Mouse (Mus musculus) heart, adult 2 months (tissue): ENCODE measurements around the gene Plekhg6. TPM values are rescaled to one million over a fixed set of nuclear protein-coding genes. Genes with fewer than 3 reads are reported as not detected.
A peak's percentile ranks its signal among the peaks of the same experiment; 100 is the strongest.

ENCODE experiments used
- DNase-seq, 2 experiments: peaks; one replicate each; pipeline ENCODE4 v3.0.0; 2021
- H3K27ac ChIP-seq: fragments of 200-600 bp; 2 replicates; pipeline ENCODE4 v1.8.1; 2022
- H3K27me3 ChIP-seq: fragments of 200-500 bp; 2 replicates; pipeline ENCODE4 v1.6.1; 2012; ENCODE audit warnings: mild to moderate bottlenecking, low read length, inconsistent platforms, mixed read lengths; ENCODE audit not compliant: control insufficient read depth, insufficient read depth
- H3K36me3 ChIP-seq: fragments of 200-500 bp; 2 replicates; pipeline ENCODE4 v1.6.1; 2012; ENCODE audit warnings: low read length, inconsistent platforms; ENCODE audit not compliant: control insufficient read depth, insufficient read depth
- H3K4me1 ChIP-seq: fragments of 200-500 bp; 2 replicates; pipeline ENCODE4 v1.6.1; 2011; ENCODE audit warnings: low read length; ENCODE audit not compliant: control insufficient read depth, insufficient read depth
- H3K4me3 ChIP-seq: fragments of 200-600 bp; 2 replicates; pipeline ENCODE4 v1.8.1; 2022
- H3K79me2 ChIP-seq: fragments of 200-500 bp; replicated peaks from 2 replicates; pipeline ENCODE4 v1.6.1; 2012; ENCODE audit warnings: mild to moderate bottlenecking, inconsistent platforms, low read length, moderate library complexity, mixed read lengths; ENCODE audit not compliant: control insufficient read depth, insufficient read depth
- H3K9ac ChIP-seq: fragments of 200-500 bp; 2 replicates; pipeline ENCODE4 v1.6.1; 2012; ENCODE audit warnings: low read depth, mild to moderate bottlenecking, control low read depth, inconsistent platforms, low read length, mixed read lengths
- CTCF ChIP-seq: fragments of 200-600 bp; IDR thresholded peaks from 2 replicates; pipeline ENCODE4 v1.8.1; 2022; ENCODE audit warnings: antibody characterized with exemption, mild to moderate bottlenecking, moderate library complexity
- EP300 ChIP-seq: fragments of 200-500 bp; IDR thresholded peaks from 2 replicates; pipeline ENCODE4 v1.6.1; 2011; ENCODE audit warnings: low read depth, low read length, control low read depth; ENCODE audit not compliant: insufficient read depth
- POLR2A ChIP-seq: fragments of 200-500 bp; IDR thresholded peaks from 2 replicates; pipeline ENCODE4 v1.6.1; 2011; ENCODE audit warnings: mild to moderate bottlenecking, low read depth, low read length, control low read depth; ENCODE audit not compliant: insufficient read depth
- WGBS: fragments of 180-500 bp; shearing (Covaris S2); methylation state at CpG from one replicate; pipeline ENCODE4 v1.1.7; 2018; 5-methylcytosine and 5-hydroxymethylcytosine counted together
- intact Hi-C: fragments of 180-260 bp; cut with DNase I; formaldehyde crosslinking; loops from one replicate; pipeline ENCODE4 v1.15.1; 2025
- polyA plus RNA-seq: library from polyadenylated mRNA; depleted of rRNA; stranded (reverse); fragments of >200 nt; gene quantifications from 2 replicates; pipeline ENCODE4 v1.2.3, GENCODE M21; 2012
- total RNA-seq, 2 experiments: library from RNA; stranded (reverse); gene quantifications; 2 replicates each; pipeline ENCODE4 v1.2.3; 2021

The Plekhg6 gene
- total and polyA plus RNA-seq, 3 experiments, result 0.08 to 0.14 TPM; not detected in 1

DNA sequence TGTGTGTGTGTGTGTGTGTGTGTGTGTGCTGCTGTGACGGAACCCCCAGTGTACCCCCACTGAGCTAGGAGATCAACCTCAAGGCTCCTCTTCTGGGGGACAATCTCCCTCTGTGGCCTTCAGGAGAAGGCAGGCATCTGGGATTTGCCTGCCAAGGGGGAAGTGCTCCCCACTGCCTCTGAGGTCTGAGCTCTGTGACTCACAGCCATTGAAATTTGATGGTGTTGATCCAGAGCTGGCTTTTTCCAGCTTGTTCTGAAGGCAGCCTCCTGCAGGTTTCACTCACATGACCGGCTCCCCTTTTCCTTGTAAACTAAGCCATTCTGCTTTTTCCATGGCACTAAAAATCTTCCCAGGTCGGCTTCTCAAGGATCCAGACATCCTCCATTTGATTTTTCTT is 43.6 kb upstream of the Plekhg6 start:
- H3K27me3 ChIP-seq, result no peaks in the 10 kb centered on the region
- no peaks in the 10 kb centered on the region for H3K79me2 ChIP-seq
- H3K4me3 ChIP-seq, result no peak overlapping the region
- 55% methylated on average over 3 of the region's 3 CpGs for WGBS
- DNase-seq, result peak in 1 of 2 experiments; percentile 30
- TF ChIP-seq POLR2A, result no peak
- TF ChIP-seq CTCF, result no peak
- TF ChIP-seq EP300, result no peak
- H3K27ac ChIP-seq, result no peak overlapping the region
- H3K36me3 ChIP-seq, result no peaks in the 10 kb centered on the region
- intact Hi-C loops, result no loop called here
- no peak overlapping the region for H3K9ac ChIP-seq
- H3K4me1 ChIP-seq, result peaks cover 1% of the 10 kb centered on the region; the same call in 1 of the 2 replicates

DNA sequence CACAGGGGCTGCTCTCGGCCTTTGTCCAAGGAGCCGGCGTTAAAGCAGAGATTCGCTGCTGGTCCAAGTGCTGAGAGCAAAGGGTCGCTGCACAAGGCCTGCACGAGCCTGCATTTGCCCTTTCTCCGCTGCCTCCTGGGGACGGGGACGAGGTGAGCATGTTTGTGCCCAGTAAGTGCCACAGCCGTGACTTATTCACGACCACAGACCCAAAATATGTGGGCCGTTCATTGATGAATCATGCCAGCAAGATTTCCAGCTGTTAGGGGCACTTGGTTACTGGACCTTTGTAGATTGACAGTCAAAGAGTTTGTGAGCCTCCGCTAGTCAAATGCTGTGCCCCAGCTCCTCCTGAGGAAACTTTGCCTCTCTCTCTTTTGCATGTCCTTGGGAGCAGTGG is 42.9 kb upstream of the Plekhg6 start:
- no peak for TF ChIP-seq CTCF
- no peak for TF ChIP-seq POLR2A
- no peak for TF ChIP-seq EP300
- WGBS, result 78% methylated on average over 13 of the region's 13 CpGs

DNA sequence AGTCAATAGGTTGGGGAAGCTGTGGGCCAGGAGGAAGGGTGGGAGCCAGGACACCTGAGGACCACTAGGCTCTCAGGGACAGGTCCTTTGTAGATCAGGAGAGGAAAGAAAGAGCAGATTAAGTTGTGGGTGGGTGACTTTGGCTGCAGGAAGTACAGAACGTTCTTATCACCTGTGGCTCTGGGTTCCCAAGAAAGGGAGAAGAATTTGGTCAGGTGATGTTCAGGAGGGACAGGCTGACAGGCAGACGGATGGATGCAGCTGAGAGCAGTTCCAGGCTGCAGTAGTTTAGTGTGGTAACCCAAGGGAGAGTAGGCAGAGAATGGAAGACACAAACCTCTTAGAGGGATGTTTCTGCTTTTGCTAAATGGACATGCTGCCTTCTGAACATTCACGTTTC is 42.5 kb upstream of the Plekhg6 start:
- Histone ChIP-seq H3K9ac (no peak overlapping the region), H3K79me2 (no peaks in the 10 kb centered on the region), H3K4me3 (no peak overlapping the region), H3K4me1 (peaks cover 1% of the 10 kb centered on the region; the same call in 1 of the 2 replicates), H3K27ac (no peak overlapping the region), H3K36me3 (no peaks in the 10 kb centered on the region), H3K27me3 (no peaks in the 10 kb centered on the region)
- no peak for TF ChIP-seq EP300
- no peak for TF ChIP-seq CTCF
- no peak for TF ChIP-seq POLR2A
- 61% methylated on average over 3 of the region's 3 CpGs for WGBS
- no peak for DNase-seq
- intact Hi-C loops, result no loop called here

More for the DNA sequence above, 42.9 kb upstream of the Plekhg6 start:
- Histone ChIP-seq H3K79me2 (no peaks in the 10 kb centered on the region), H3K36me3 (no peaks in the 10 kb centered on the region), H3K27ac (no peak overlapping the region), H3K4me3 (no peak overlapping the region), H3K4me1 (peaks cover 1% of the 10 kb centered on the region; the same call in 1 of the 2 replicates), H3K27me3 (no peaks in the 10 kb centered on the region), H3K9ac (no peak overlapping the region)
- no peak for DNase-seq
- intact Hi-C loops, result no loop called here

DNA sequence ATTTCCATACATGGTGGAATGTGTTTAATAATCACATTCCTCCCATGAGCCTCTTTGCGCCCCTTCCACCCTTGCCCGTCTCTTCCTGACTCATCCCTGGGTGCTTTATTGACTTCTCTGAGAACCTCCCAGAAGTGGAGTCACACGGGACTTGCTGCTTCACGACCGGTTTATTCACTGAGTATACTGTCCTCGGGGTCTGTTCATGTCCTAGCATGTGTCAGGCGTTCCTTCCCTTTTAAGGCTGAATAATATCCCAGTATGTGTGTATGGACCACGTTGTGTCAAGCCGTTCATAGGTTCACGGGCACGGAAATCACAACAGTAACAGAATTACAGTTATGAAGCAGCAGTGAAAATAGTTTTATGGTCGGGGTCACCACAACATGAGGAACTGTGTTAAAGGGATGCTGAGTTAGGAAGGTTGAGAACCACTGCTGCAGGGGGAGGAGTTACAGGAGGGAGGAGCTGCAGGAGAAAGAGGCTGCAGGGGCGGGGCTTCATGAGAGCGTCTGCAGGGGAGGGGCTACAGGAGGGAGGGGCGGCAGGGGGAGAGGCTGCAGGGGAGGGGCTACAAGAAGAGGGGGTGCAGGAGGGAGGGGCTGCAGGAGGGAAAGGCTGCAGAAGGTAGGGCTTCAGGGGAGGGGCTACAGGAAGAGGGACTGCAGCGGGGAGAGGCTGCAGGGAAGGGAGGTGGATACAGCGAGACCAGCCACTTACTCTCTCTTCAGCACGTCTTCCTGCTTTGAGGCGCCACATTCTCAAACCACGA is 41.6 kb upstream of the Plekhg6 start:
- Histone ChIP-seq H3K9ac (no peak overlapping the region), H3K27ac (no peak overlapping the region), H3K4me3 (no peak overlapping the region), H3K79me2 (no peaks in the 10 kb centered on the region), H3K4me1 (peaks cover 1% of the 10 kb centered on the region; the same call in 1 of the 2 replicates), H3K27me3 (no peaks in the 10 kb centered on the region), H3K36me3 (no peaks in the 10 kb centered on the region)
- intact Hi-C loops, result no loop called here
- WGBS, result 23% methylated on average over 19 of the region's 20 CpGs
- DNase-seq, result peak; percentile 73 to 74
- TF ChIP-seq POLR2A (peak; percentile 24; the same call in 1 of the 2 replicates), CTCF (no peak)

DNA sequence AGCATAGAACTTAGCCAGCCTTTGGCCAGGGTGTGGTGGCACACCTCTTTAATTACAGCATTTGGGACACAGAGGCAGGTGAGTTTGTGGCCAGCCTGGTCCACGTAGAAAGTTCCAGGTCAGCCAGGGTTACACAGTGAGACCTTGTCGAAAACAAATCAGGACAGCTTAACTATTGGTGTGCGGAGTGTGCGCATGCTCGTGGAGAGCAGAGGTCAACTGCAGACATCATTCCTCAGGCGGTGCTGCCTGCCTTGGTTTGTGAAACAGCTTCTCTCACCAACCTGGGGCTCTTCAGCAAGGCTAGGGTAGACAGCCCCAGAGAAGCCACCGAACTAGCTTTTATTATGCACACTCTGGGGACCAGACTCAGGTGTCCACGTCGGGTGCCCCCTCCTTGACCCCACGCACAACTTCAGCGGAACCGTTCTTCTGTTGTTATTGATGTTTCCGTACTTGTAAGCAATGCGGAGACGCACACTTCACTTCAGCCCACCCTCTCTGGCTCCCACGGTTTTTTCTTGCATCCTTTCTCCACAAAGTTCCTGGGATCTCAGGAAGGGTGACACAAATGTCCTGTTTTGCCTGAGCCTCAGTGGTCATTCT is 40.0 kb upstream of the Plekhg6 start:
- no peak for DNase-seq
- Histone ChIP-seq H3K4me1 (peaks cover 1% of the 10 kb centered on the region; the same call in 1 of the 2 replicates), H3K27ac (no peak overlapping the region), H3K27me3 (no peaks in the 10 kb centered on the region), H3K9ac (no peak overlapping the region), H3K4me3 (no peak overlapping the region), H3K36me3 (no peaks in the 10 kb centered on the region), H3K79me2 (no peaks in the 10 kb centered on the region)
- intact Hi-C loops, result no loop called here
- TF ChIP-seq CTCF (no peak), EP300 (no peak), POLR2A (no peak)
- 80% methylated on average over 16 of the region's 16 CpGs for WGBS

DNA sequence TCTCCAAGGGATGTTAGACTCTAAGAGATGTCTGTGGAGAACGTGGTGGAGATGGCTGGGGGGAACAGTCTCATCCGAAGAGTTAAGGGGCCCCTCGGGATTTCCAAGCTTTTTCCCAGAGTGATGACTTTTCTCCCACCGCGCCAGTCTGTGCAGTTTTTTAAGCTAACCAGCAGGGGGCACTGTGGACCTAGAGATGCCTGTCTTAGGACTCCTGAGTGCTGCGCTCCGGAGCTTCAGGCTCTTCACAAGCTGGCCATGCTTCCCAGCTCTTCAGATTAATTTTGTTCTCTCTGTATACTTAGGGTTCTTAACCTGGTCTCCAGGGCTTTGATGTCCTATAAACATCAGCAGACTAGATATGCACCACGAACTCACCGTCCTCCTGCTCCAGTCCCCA is 38.2 kb upstream of the Plekhg6 start:
- peak; percentile 75 to 82 for DNase-seq
- Histone ChIP-seq H3K27me3 (no peaks in the 10 kb centered on the region), H3K36me3 (no peaks in the 10 kb centered on the region), H3K4me3 (no peak overlapping the region), H3K4me1 (peaks cover 1% of the 10 kb centered on the region; the same call in 1 of the 2 replicates), H3K79me2 (no peaks in the 10 kb centered on the region), H3K9ac (no peak overlapping the region), H3K27ac (no peak overlapping the region)
- no peak for TF ChIP-seq POLR2A
- peak; percentile 93; the same call in 1 of the 2 replicates for TF ChIP-seq EP300
- TF ChIP-seq CTCF, result peak; percentile 93
- 8% methylated on average over 9 of the region's 9 CpGs for WGBS
- intact Hi-C loops, result loop anchor here (2.0 kb wide), 4 partner anchors 80 to 242 kb away; no protein-coding TSS in a partner anchor
